18 mouse cellular contexts compared by ENCODE assay signal in the genomic region with DNA sequence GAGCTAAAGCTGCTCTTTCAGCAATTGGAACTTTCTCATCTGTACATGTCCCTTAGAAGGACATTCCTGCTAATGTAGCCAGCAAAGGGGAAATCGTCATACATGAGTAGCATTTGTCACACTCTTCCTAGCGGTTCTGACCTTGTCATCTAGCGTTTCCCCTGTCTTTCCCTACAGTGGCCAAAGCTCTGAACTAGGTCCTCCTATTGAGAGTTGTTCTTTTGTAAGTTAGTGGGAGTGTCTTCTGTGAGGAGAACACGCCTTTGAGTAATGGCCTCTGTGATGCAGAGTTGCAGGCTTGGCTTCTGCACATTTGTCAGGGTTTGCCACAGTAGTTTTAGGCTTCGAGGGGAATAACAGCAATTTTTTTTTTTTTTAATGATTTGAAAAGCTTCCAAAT.
"Had no signal": no experiment of that assay in that cellular context is flagged by ENCODE, and none has a peak within 500 bp of the region (broad histone marks: within the 10 kb centered on the region; RNA-seq: fewer than 3 reads in every experiment).

No protein-coding gene starts in this region.

- H3K4me2 ChIP-seq: lung, embryonic 15.5 days; midbrain, embryonic 11.5 days; midbrain, embryonic 13.5 days; midbrain, embryonic 15.5 days; neural tube, embryonic 12.5 days had no signal

- H3K27me3 ChIP-seq: lung, embryonic 15.5 days; midbrain, embryonic 13.5 days; midbrain, embryonic 15.5 days; neural tube, embryonic 12.5 days had no signal

- ATAC-seq: liver, postnatal 0 days; lung, postnatal 0 days; midbrain, embryonic 13.5 days; midbrain, embryonic 15.5 days had no signal

- DNase-seq: liver, postnatal 0 days; lung, adult 2 months; lung, postnatal 14 days; lung, postnatal 36 days; right cerebral cortex, postnatal 25 days; right cerebral cortex, postnatal 4 days; spleen, adult 18-20 months; thymus, adult 18-20 months; thymus, postnatal 14 days; thymus, postnatal 4 days had no signal

- H3K36me3 ChIP-seq: lung, embryonic 15.5 days had no signal

- H3K9ac ChIP-seq: liver, postnatal 0 days; lung, embryonic 15.5 days; midbrain, embryonic 13.5 days; midbrain, embryonic 15.5 days; neural tube, embryonic 12.5 days had no signal

- H3K4me3 ChIP-seq: lung, embryonic 15.5 days; megakaryocyte, embryonic 14.5 days; midbrain, embryonic 13.5 days; midbrain, embryonic 15.5 days; neural tube, embryonic 12.5 days had no signal

- H3K4me1 ChIP-seq: midbrain, embryonic 13.5 days; midbrain, embryonic 15.5 days; neural tube, embryonic 12.5 days had no signal

- H3K27ac ChIP-seq: lung, embryonic 15.5 days; macrophage; midbrain, embryonic 13.5 days; midbrain, embryonic 15.5 days; neural tube, embryonic 12.5 days had no signal

- H3K9me3 ChIP-seq: lung, embryonic 15.5 days; megakaryocyte, embryonic 14.5 days; midbrain, embryonic 13.5 days; midbrain, embryonic 15.5 days; neural tube, embryonic 12.5 days had no signal
